Mouse (Mus musculus) cerebellum, adult 2 months (tissue): ENCODE data around the gene Klhl29.

Experiments
- CTCF ChIP-seq: fragments of 200-500 bp; IDR thresholded peaks from 2 replicates; pipeline ENCODE4 v1.5.1; 2011; ENCODE audit warnings: low read depth, mild to moderate bottlenecking, control low read depth, low read length, moderate library complexity, borderline replicate concordance; ENCODE audit not compliant: insufficient read depth
- POLR2A ChIP-seq: fragments of 200-500 bp; IDR thresholded peaks from 2 replicates; pipeline ENCODE4 v1.6.1; 2011; ENCODE audit warnings: low read length, control low read depth, borderline replicate concordance; ENCODE audit not compliant: insufficient read depth

DNA sequence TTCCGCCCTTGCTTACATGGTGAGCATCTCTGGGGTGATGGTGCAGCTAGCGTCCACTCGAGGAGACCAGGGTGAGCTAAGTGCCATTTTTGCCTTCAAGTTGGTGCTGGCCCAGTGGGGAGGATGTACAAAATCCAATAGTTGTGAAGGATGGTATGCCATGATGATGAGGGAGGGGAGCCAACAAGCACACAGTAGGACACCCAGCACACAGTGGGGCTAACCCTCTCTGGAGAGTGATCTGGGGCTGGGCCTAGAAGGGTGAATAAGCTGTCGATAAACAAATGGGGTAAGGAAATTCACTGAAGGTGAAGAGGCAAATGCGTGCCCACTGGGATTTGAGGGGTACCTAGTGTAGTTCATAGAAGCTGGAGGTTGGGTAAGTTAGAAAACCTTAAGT lies 290.8 kb downstream of the Klhl29 start:
- TF ChIP-seq CTCF (no peak), POLR2A (no peak)
